Mouse (Mus musculus) heart, embryonic 14.5 days (tissue): ENCODE data around the gene Setd1b. TPM values are rescaled to one million over a fixed set of nuclear protein-coding genes. Genes with fewer than 3 reads are reported as not detected.

ENCODE experiments used
- ATAC-seq: fragments of 200-750 bp; cut with Nextera tagmentation; 2 replicates; pipeline ENCODE4 v1.8.0; 2017; ENCODE audit warnings: low read depth, moderate TSS enrichment; ENCODE audit not compliant: insufficient number of reproducible peaks, insufficient read depth, low FRiP score
- H3K27ac ChIP-seq, 2 experiments: fragments of 200-500 bp in 1 of 2; fragments of 300-500 bp in 1 of 2; sonication (generic) in 1 of 2; replicated peaks in 1 of 2; 2 replicates each; pipeline ENCODE4 v1.5.1; 2012 to 2014; ENCODE audit warnings: low read depth in 2 of 2, low read length in 2 of 2, control low read depth in 1 of 2, mild to moderate bottlenecking in 1 of 2, mixed read lengths in 1 of 2; ENCODE audit not compliant: control insufficient read depth in 1 of 2, insufficient read depth in 1 of 2
- H3K27me3 ChIP-seq: fragments of 300-500 bp; sonication (generic); 2 replicates; pipeline ENCODE4 v1.6.1; 2014; ENCODE audit warnings: mild to moderate bottlenecking, low read length, control low read depth; ENCODE audit not compliant: control insufficient read depth, insufficient read depth
- H3K36me3 ChIP-seq: fragments of 300-500 bp; sonication (generic); 2 replicates; pipeline ENCODE4 v1.6.1; 2014; ENCODE audit warnings: mild to moderate bottlenecking, control low read depth, low read length, mixed read lengths; ENCODE audit not compliant: control insufficient read depth, insufficient read depth
- H3K4me1 ChIP-seq, 2 experiments: fragments of 200-500 bp in 1 of 2; fragments of 300-500 bp in 1 of 2; sonication (generic) in 1 of 2; 2 replicates each; pipeline ENCODE4 v1.6.1; 2012 to 2014; ENCODE audit warnings: low read length in 2 of 2, control low read depth in 1 of 2, mixed read lengths in 1 of 2; ENCODE audit not compliant: control insufficient read depth in 2 of 2, insufficient read depth in 2 of 2
- H3K4me2 ChIP-seq: fragments of 300-500 bp; sonication (generic); 2 replicates; pipeline ENCODE4 v1.6.1; 2014; ENCODE audit warnings: mild to moderate bottlenecking, low read length
- H3K4me3 ChIP-seq, 2 experiments: fragments of 200-500 bp in 1 of 2; fragments of 300-500 bp in 1 of 2; sonication (generic) in 1 of 2; 2 replicates each; pipeline ENCODE4 v1.5.1; 2012 to 2014; ENCODE audit warnings: low read length in 2 of 2, mild to moderate bottlenecking in 2 of 2, control low read depth in 1 of 2, low read depth in 1 of 2, moderate library complexity in 1 of 2; ENCODE audit not compliant: control insufficient read depth in 1 of 2, insufficient read depth in 1 of 2
- H3K9ac ChIP-seq: fragments of 300-500 bp; sonication (generic); 2 replicates; pipeline ENCODE4 v1.6.1; 2014; ENCODE audit warnings: mild to moderate bottlenecking, low read length
- H3K9me3 ChIP-seq: fragments of 300-500 bp; sonication (generic); 2 replicates; pipeline ENCODE4 v1.6.1; 2016; ENCODE audit warnings: low read length, control low read depth; ENCODE audit not compliant: control insufficient read depth
- WGBS: fragments of 180-500 bp; shearing (Covaris S2); extraction: QIAGEN DNeasy Blood & Tissue Kit; methylation state at CpG from one replicate; pipeline ENCODE4 v1.1.7; 2014; 5-methylcytosine and 5-hydroxymethylcytosine counted together
- polyA plus RNA-seq: library from polyadenylated mRNA; unstranded; fragments of >200 nt; fragmentation: Nextera tagmentation; extraction: Ambion mirVana; gene quantifications from 2 replicates; pipeline ENCODE4 v1.2.1, GENCODE M21; 2014

Gene Setd1b
- polyA plus RNA-seq, 1 experiment from 2014 or later, result 9.3 TPM

- peaks cover 2 to 3% of the 10 kb centered on the region in 2 experiments; a peak in 2 of 4 replicates for H3K4me1 ChIP-seq
- no peak overlapping the region for H3K4me3 ChIP-seq
- no peak overlapping the region for H3K9ac ChIP-seq
- WGBS, result 78% methylated on average over 9 of the region's 9 CpGs
- H3K36me3 ChIP-seq, result peaks cover 26% of the 10 kb centered on the region
- no peak overlapping the region for H3K4me2 ChIP-seq
- H3K27me3 ChIP-seq, result no peaks in the 10 kb centered on the region
- no peak overlapping the region for H3K27ac ChIP-seq
- no peak for ATAC-seq
- H3K9me3 ChIP-seq, result no peaks in the 10 kb centered on the region
Measured at GRCm38 (mm10) chr5:123170365-123170764, 28.4 kb downstream of the Setd1b start.

GRCm38 (mm10) chr5:123171646-123172350 is 29.8 kb downstream of the Setd1b start:
- Histone ChIP-seq H3K4me2 (peak overlapping the region; percentile 51), H3K36me3 (peaks cover 12% of the 10 kb centered on the region), H3K9ac (peak overlapping the region; percentile 36; the same call in 1 of the 2 replicates), H3K4me3 (peak overlapping the region; percentile 9 to 10; a peak in 2 of 4 replicates), H3K9me3 (no peaks in the 10 kb centered on the region), H3K27ac (no peak overlapping the region), H3K4me1 (peaks cover 2 to 3% of the 10 kb centered on the region in 2 experiments; a peak in 2 of 4 replicates), H3K27me3 (no peaks in the 10 kb centered on the region)
- 15% methylated on average over 22 of the region's 22 CpGs for WGBS
- peak; percentile 54; the same call in 1 of the 2 replicates for ATAC-seq

- no peaks in the 10 kb centered on the region for H3K9me3 ChIP-seq
- no peaks in the 10 kb centered on the region for H3K27me3 ChIP-seq
- no peak for ATAC-seq
- no peaks in the 10 kb centered on the region for H3K4me1 ChIP-seq
- H3K27ac ChIP-seq, result no peak overlapping the region
- no peak overlapping the region for H3K9ac ChIP-seq
- WGBS, result 86% methylated on average over 5 of the region's 5 CpGs
- H3K4me2 ChIP-seq, result no peak overlapping the region
- H3K36me3 ChIP-seq, result no peaks in the 10 kb centered on the region
- H3K4me3 ChIP-seq, result no peak overlapping the region
Measured at GRCm38 (mm10) chr5:123178792-123179191, 36.8 kb downstream of the Setd1b start.

GRCm38 (mm10) chr5:123180390-123180789 is 38.4 kb downstream of the Setd1b start:
- Histone ChIP-seq H3K4me2 (no peak overlapping the region), H3K27me3 (no peaks in the 10 kb centered on the region), H3K9me3 (no peaks in the 10 kb centered on the region), H3K36me3 (no peaks in the 10 kb centered on the region), H3K4me1 (no peaks in the 10 kb centered on the region), H3K4me3 (no peak overlapping the region), H3K9ac (no peak overlapping the region), H3K27ac (no peak overlapping the region)
- 83% methylated on average over 15 of the region's 15 CpGs for WGBS
- ATAC-seq, result no peak

GRCm38 (mm10) chr5:123181536-123181935 is 39.5 kb downstream of the Setd1b start:
- peaks cover 5 to 7% of the 10 kb centered on the region in 2 experiments; a peak in 3 of 4 replicates for H3K4me1 ChIP-seq
- no peak overlapping the region for H3K27ac ChIP-seq
- H3K36me3 ChIP-seq, result no peaks in the 10 kb centered on the region
- no peak overlapping the region for H3K4me2 ChIP-seq
- H3K9ac ChIP-seq, result no peak overlapping the region
- WGBS, result 70% methylated on average over 6 of the region's 6 CpGs
- ATAC-seq, result no peak; the same call in 1 of the 2 replicates
- H3K9me3 ChIP-seq, result no peaks in the 10 kb centered on the region
- no peak overlapping the region for H3K4me3 ChIP-seq
- no peaks in the 10 kb centered on the region for H3K27me3 ChIP-seq

- Histone ChIP-seq H3K4me2 (no peak within 1 kb of the TSS), H3K36me3 (no peaks in the 10 kb centered on the region), H3K27me3 (no peaks in the 10 kb centered on the region), H3K4me1 (peaks cover 5 to 7% of the 10 kb centered on the region in 2 experiments; a peak in 3 of 4 replicates), H3K9ac (no peak within 1 kb of the TSS), H3K27ac (no peak within 1 kb of the TSS), H3K9me3 (no peaks in the 10 kb centered on the region), H3K4me3 (no peak within 1 kb of the TSS)
- ATAC-seq, result no peak
- WGBS, result 72% methylated on average over 10 of the region's 10 CpGs
Measured at GRCm38 (mm10) chr5:123182651-123183050, 40.7 kb downstream of the Setd1b start, which contains the start of gene Hpd. TSS of gene Hpd (minus strand) at chr5:123182727.

GRCm38 (mm10) chr5:123185966-123186365 is 44.0 kb downstream of the Setd1b start:
- Histone ChIP-seq H3K4me1 (peaks cover 5 to 7% of the 10 kb centered on the region in 2 experiments; a peak in 3 of 4 replicates), H3K9me3 (no peaks in the 10 kb centered on the region), H3K4me3 (no peak overlapping the region), H3K36me3 (no peaks in the 10 kb centered on the region), H3K27ac (no peak overlapping the region), H3K9ac (no peak overlapping the region), H3K27me3 (no peaks in the 10 kb centered on the region), H3K4me2 (no peak overlapping the region)
- 39% methylated on average over 6 of the region's 6 CpGs for WGBS
- ATAC-seq, result no peak
